Mouse (Mus musculus): ENCODE data around the gene Gm11077.

- no peak for TF ChIP-seq HCFC1 (IDR thresholded peaks at IDR 0.05; ENCODE audit: borderline replicate concordance, insufficient read depth, low read length)
- no peak for TF ChIP-seq ZNF384 (IDR thresholded peaks at IDR 0.05; ENCODE audit: low read depth, low read length)
- no peak for TF ChIP-seq MAFK (IDR thresholded peaks at IDR 0.05; ENCODE audit: insufficient read depth, low read depth, low read length)
- TF ChIP-seq CHD2 (IDR thresholded peaks at IDR 0.05; ENCODE audit: low read depth, low read length), result 0 out of 2 replicates have a peak, but pooled peaks have one; percentile 58
Measured at GRCm38 (mm10) chr6:140680713-140681112, 48.4 kb upstream of the Gm11077 start.
